Mouse (Mus musculus) testis, adult 2 months (tissue): ENCODE results near the gene Stk38l.

Source experiments
- CTCF ChIP-seq: fragments of 200-500 bp; IDR thresholded peaks from 2 replicates; pipeline ENCODE4 v1.5.1; 2012; ENCODE audit warnings: low read depth, mild to moderate bottlenecking, inconsistent platforms, low read length, moderate library complexity; ENCODE audit not compliant: control insufficient read depth, insufficient read depth, insufficient replicate concordance
- POLR2A ChIP-seq: fragments of 200-500 bp; IDR thresholded peaks from 2 replicates; pipeline ENCODE4 v1.6.1; 2012; ENCODE audit warnings: low read depth, mild to moderate bottlenecking, inconsistent platforms, low read length, moderate library complexity; ENCODE audit not compliant: control insufficient read depth

DNA sequence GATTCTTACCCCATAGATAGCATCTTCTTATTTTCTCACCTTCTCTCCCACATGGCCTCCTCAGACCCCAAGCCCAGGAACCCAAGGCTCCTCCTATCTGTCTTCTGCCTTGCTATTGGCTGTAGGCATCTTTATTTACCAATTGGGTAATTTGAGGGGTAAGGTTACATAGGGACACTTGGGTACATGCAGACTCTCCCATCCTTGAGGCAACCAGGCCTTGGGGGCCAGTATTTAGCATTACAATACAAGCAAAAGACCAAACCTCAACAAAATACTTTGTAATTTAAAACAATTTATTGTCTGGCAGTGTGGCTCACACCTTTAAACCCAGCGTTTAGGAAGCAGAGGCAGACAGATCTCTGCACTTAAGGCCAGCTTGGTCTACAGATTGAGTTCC lies 5.2 kb upstream of the Stk38l start:
- TF ChIP-seq CTCF (no peak), POLR2A (no peak)
